ENCODE assay signal across 8 mouse cellular contexts in the genomic region with DNA sequence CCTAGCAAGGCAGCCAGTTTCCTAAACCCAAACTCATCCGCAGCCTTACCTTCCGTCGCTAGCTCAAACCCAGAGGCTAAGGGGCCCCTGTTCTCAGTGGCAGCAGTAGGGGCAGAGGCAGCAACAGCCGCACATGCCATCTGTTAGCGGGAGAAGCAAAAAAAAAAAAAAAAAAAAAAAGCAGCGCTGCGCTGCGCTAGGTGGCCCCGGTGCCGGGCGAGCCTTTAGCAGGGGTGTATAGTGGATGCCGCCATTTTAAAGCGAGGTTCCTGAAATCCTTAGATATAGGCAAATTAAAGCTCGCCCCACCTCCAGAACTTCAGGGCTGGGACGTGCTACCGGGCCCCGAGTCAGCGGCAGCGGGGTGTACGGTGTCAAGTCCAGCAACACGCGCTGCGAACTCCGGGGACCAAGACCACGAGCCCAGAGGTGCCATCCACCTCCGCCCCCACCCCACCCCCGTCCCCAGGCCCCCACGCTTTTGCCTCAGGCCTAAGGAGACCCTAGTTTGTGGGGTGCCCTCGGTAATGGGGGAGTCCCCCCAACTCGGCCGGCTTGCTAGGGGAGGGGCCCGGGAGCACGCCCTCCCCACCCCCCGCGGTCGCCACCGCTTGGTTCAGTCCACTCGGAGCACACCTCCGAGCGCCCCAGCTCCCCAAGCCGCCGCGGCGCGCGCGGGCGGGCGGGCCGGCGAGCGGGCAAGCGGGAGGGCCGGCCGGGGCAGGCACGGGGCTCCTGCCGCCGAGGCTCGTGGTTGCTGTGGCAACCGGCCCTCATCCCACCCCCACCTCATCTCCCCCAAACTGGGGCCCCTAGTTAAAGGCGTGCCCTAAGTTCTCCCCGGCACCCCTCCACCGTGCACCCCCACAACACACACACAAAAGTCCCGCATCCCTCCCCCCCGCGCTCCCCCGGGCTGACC. TPM values are rescaled to one million over a fixed set of nuclear protein-coding genes. Genes with fewer than 3 reads are reported as not detected.
DNase-seq lines count a peak whose midpoint lies in the region; ATAC-seq and TF ChIP-seq lines count a peak whose summit lies in the region.

No protein-coding gene starts in this region.

- H3K9ac ChIP-seq in lung, embryonic 16.5 days (ENCODE audit: low read length), result peak overlapping the region; percentile 71

- no peak for TF ChIP-seq POLR2A in olfactory bulb, adult 2 months (IDR thresholded peaks at IDR 0.05; ENCODE audit: insufficient read depth, low read depth, low read length)

- peaks cover 5% of the 10 kb centered on the region; the same call in 1 of the 2 replicates for H3K4me1 ChIP-seq in lung, embryonic 16.5 days (replicated peaks; ENCODE audit: control insufficient read depth, insufficient read depth, low read length)
- no peaks in the 10 kb centered on the region for H3K4me1 ChIP-seq in olfactory bulb, adult 2 months (ENCODE audit: control insufficient read depth, insufficient read depth, low read length)

- no peaks in the 10 kb centered on the region for H3K9me3 ChIP-seq in lung, embryonic 16.5 days (ENCODE audit: control insufficient read depth, low read length)

- intact Hi-C loops in heart, postnatal 25 days (cut with DNase I), result no loop called here
- intact Hi-C loops in gastrocnemius, postnatal 14 days (cut with DNase I; ENCODE audit: low total_unique reads), result no loop called here

- peak overlapping the region; percentile 61 for H3K4me3 ChIP-seq in lung, embryonic 16.5 days (ENCODE audit: low read length)
- H3K4me3 ChIP-seq in olfactory bulb, adult 2 months (ENCODE audit: insufficient read depth, low read depth, low read length), result peak overlapping the region; percentile 49

- peak overlapping the region; percentile 68 for H3K4me2 ChIP-seq in lung, embryonic 16.5 days (ENCODE audit: low read depth, low read length)

- ATAC-seq in lung, embryonic 16.5 days (ENCODE audit: low read depth), result peak; percentile 88

- H3K27ac ChIP-seq in lung, embryonic 16.5 days (ENCODE audit: low read length), result peak overlapping the region; percentile 87
- H3K27ac ChIP-seq in olfactory bulb, adult 2 months (ENCODE audit: insufficient read depth, low read depth, low read length), result no peak overlapping the region

- no peak for TF ChIP-seq CTCF in olfactory bulb, adult 2 months (IDR thresholded peaks at IDR 0.05; ENCODE audit: insufficient read depth, low read depth, low read length)

- peak; percentile 90 for DNase-seq in heart, adult 11 months
- DNase-seq in heart, postnatal 25 days (ENCODE audit: low spot score), result no peak
- peak; percentile 2 for DNase-seq in cerebellum, adult 9-11 months
- DNase-seq in gastrocnemius, postnatal 14 days, result peak; percentile 42
- DNase-seq in kidney, adult 11 months, result peak; percentile 24
- DNase-seq in urinary bladder, adult 2 months (ENCODE audit: low spot score), result peak; percentile 50

- WGBS in lung, embryonic 16.5 days, result 17% methylated on average over 39 of the region's 67 CpGs
- 12% methylated on average over 51 of the region's 67 CpGs for WGBS in olfactory bulb, adult 2 months

- H3K27me3 ChIP-seq in lung, embryonic 16.5 days (ENCODE audit: control insufficient read depth, insufficient read depth, low read depth, low read length), result no peaks in the 10 kb centered on the region

- no peaks in the 10 kb centered on the region for H3K36me3 ChIP-seq in lung, embryonic 16.5 days (ENCODE audit: control insufficient read depth, insufficient read depth, low read length)

RNA-seq across cellular contexts. Expression of a gene that starts 1.4 kb away (rescaled TPM):
- 1 to 10 TPM in 1 of 2 experiments, under 1 TPM in 1; 0.98 to 1.4 TPM for total RNA-seq in heart, postnatal 25 days (2021)
- total RNA-seq in gastrocnemius, postnatal 14 days (2021), result 1 to 10 TPM; 1.8 to 2.1 TPM
- polyA plus RNA-seq in lung, embryonic 16.5 days (2015; fragmentation: Nextera tagmentation; extraction: Ambion mirVana), result 16.6 and 18.5 TPM in 2 replicates
- not detected in 2 replicates for polyA plus RNA-seq in olfactory bulb, adult 2 months (2012; ENCODE audit: insufficient read depth, insufficient read length, low replicate concordance, missing spikeins)
- 7.3 and 7.9 TPM in 2 replicates for polyA plus RNA-seq in urinary bladder, adult 2 months (2012; rRNA removed)
